Mouse (Mus musculus) gastrocnemius, postnatal 36 days (tissue): ENCODE results near the gene Cdh6. TPM values are rescaled to one million over a fixed set of nuclear protein-coding genes. Genes with fewer than 3 reads are reported as not detected.

Experiments
- DNase-seq, 2 experiments: peaks; one replicate each; pipeline ENCODE4 v3.0.0; 2022
- intact Hi-C: fragments of 180-260 bp; cut with DNase I; formaldehyde crosslinking; loops from one replicate; pipeline ENCODE4 v1.15.1; 2025
- total RNA-seq, 2 experiments: library from RNA; stranded (reverse); gene quantifications; 2 replicates each; pipeline ENCODE4 v1.2.3; 2021

Cdh6 gene
- total RNA-seq, 2 experiments from 2014 or later, result 0.22 to 0.26 TPM

GRCm38 (mm10) chr15:13068213-13068516 is 105.3 kb downstream of the Cdh6 start:
- intact Hi-C loops, result no loop called here
- no peak for DNase-seq

DNA sequence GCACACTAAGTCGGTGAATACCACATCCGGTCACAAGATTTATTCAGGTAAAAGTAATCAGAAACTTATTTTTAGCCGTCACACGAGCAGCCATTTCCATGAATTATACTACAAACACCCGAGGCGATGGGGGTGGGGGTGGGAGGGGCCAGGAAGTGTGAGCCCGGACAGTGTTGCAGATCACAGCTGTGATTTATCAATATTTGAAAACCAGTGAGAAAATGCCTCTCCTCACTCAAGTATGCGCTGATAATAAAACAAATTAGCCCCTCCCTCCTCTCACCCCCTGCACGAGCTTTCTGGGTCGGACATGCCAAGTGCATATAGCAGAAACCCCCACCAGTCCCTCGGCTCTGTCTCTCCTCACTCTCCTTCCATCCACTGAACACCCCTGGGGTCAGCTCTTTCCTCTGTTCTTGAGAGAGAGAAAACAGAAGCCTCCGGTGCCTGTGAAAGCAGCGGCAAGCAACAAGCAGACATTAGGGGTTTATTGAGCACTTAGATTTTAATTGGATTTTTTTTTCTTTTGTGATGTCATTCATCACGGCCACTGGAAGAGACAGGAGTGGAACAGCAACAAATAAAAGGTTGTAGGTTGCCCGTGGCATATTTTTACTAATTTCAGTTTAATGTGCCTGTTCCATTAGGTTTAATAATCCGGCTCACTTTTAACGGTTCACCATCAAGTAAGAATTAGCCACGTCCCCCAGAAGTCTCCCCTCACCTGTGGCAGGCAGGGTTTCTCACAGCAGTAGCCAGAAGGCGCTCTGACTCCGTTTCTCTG is 105.9 kb downstream of the Cdh6 start:
- intact Hi-C loops, result no loop called here
- DNase-seq, result no peak

GRCm38 (mm10) chr15:13066765-13067164 is 106.7 kb downstream of the Cdh6 start:
- no peak for DNase-seq
- intact Hi-C loops, result no loop called here

DNA sequence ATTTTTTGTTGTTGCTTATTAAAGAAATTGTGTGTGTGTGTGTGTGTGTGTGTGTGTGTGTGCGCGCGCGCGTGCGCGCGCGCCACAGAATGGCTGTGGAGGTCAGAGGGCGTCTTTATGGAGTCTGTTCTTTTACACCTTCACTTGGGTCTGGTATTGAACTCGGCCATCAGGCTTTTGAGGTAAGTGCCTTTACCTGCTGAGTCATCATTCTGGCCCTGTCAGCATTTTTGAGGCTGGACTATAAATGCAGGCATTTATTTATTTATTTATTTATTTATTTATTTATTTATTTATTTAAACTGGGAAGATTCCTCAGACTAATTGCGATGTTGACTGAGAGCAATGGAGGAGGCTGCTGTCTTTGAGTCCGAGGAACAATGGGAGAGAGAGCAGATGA is 109.8 kb downstream of the Cdh6 start:
- intact Hi-C loops, result no loop called here
- DNase-seq, result no peak

GRCm38 (mm10) chr15:13057728-13058127 is 115.7 kb downstream of the Cdh6 start:
- intact Hi-C loops, result no loop called here
- no peak for DNase-seq

- DNase-seq, result no peak
- intact Hi-C loops, result no loop called here
These were observed 116.2 kb downstream of the Cdh6 start for GRCm38 (mm10) chr15:13057302-13057701.

- intact Hi-C loops, result no loop called here
- DNase-seq, result no peak
These were observed 125.6 kb downstream of the Cdh6 start for GRCm38 (mm10) chr15:13047910-13048309.

GRCm38 (mm10) chr15:13034436-13034835 is 139.0 kb downstream of the Cdh6 start:
- no peak for DNase-seq
- intact Hi-C loops, result no loop called here

DNA sequence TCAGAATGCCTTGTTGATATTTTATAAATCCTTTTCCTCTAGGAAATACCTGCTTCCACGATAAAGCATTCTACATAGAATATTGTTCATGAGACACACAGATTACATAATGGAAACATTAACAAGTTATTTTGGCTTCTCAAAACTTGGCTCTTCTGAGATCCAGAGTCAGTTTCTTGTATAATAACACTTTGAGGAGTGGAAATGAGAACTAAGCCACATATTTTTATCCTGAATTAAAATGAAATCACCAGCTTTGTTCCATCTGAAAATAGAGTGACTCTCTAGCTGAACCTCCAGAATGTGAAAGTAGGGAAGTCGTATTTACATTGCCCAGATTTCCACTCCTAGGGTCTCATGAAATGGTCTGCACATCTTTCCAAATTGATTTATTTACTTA is 142.8 kb downstream of the Cdh6 start:
- no peak for DNase-seq
- intact Hi-C loops, result no loop called here

DNA sequence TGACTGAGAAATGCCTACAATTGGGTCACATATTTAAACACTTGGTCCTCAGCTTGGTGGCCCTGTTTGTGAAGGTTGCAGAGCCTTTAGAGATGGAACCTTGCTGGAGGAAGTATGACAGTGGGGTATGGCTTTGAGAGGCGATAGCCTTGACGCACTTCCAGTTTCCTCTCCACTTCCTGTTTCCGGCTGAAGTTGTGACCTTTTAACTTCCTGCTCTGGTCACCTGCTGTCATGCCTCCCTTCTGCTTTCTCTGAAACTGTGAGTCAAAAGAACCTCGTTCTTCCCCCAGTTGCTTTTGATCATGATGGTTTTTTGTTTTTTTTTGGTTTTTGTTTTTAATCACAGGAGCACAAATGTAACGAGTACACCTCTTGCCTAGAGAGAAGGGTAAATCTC is 146.0 kb downstream of the Cdh6 start:
- intact Hi-C loops, result no loop called here
- DNase-seq, result no peak

DNA sequence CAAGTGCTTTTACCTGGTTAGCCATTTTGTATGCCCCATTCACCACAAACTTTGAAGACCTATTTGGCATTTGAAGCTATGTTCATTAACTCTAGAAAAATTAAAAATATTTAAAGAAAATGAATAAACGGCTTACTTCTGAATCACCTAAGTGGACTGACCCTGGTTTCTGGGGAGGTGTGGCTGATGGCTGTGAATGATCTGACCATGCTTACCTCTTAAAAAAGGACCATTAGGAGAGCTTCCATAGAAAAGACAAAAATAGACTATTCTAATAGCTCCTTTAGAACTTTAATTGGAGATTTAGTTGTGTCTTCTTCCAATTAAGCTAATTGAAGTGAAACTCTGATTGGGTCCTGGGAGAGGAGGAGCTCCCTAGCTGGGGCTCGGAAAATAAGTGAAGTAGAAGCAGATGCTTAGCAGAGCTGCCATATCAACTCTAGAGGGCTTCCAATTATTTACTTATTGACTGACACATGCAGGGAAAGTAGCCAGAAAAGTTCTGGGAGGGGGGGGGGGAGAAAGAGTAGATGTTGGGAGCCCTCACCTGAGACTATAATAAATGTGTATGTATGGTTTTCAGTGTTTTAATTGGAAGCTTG is 156.6 kb downstream of the Cdh6 start:
- intact Hi-C loops, result no loop called here
- no peak for DNase-seq

DNA sequence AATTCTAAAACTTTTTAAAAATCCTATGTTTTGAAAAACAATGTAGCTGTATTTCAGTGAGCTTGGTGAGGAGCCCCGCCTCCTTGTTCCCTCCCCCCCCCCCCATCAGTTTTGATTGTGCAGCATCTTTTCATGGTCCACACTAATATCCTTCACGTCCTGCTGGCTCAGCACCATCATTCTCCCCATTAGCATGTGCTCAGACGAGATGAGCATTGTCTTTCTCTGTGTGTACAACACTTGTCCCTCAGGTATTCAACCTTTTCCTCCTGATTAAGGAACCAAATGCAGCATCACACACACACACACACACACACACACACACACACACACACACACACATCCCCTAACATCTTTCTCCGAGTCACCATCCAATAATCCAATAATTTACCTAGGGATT is 164.7 kb downstream of the Cdh6 start:
- intact Hi-C loops, result no loop called here
- no peak for DNase-seq

DNA sequence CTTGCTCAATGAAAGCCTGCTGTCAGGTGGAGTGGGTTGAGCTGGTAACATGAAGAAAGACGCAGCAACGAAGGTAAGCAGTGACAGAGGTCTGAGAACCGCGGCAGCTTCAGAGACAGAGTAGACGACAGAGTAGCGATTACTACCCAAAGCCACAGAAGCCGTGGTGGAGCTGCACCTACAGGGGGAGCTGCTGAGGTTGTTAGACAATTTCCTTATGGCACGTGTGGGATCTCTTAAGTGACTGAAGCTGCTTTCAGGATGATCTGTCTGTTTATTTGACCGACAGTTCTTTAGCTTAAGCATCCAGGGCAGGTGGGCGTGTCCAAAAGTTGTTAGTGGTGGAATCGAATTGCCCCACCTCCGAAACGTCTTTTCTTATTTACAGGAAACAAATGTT is 167.5 kb downstream of the Cdh6 start:
- no peak for DNase-seq
- intact Hi-C loops, result no loop called here

DNA sequence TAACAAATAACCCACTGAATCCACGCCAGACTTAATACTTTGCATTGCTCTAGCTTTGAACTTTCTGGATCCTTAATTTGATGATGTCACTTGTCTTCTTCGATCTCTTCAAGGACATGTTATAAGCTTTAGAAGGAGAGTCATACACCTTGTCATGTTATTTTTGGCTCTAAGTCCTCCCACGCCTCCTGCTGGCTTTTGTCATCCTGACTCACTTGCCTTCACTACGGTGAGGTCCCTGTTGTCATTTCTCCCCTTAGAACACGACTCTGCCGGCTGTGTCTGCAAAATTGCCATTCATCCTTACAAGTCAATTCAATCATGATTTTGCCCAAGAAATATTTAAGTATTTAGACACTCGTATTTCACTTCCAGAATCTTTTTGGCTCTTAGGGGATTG is 171.9 kb downstream of the Cdh6 start:
- DNase-seq, result no peak
- intact Hi-C loops, result no loop called here

- intact Hi-C loops, result no loop called here
These were observed 178.7 kb downstream of the Cdh6 start for GRCm38 (mm10) chr15:12994563-12995359.

More at GRCm38 (mm10) chr15:12994563-12995359, 178.7 kb downstream of the Cdh6 start:
- no peak for DNase-seq
